In the genomic region with DNA sequence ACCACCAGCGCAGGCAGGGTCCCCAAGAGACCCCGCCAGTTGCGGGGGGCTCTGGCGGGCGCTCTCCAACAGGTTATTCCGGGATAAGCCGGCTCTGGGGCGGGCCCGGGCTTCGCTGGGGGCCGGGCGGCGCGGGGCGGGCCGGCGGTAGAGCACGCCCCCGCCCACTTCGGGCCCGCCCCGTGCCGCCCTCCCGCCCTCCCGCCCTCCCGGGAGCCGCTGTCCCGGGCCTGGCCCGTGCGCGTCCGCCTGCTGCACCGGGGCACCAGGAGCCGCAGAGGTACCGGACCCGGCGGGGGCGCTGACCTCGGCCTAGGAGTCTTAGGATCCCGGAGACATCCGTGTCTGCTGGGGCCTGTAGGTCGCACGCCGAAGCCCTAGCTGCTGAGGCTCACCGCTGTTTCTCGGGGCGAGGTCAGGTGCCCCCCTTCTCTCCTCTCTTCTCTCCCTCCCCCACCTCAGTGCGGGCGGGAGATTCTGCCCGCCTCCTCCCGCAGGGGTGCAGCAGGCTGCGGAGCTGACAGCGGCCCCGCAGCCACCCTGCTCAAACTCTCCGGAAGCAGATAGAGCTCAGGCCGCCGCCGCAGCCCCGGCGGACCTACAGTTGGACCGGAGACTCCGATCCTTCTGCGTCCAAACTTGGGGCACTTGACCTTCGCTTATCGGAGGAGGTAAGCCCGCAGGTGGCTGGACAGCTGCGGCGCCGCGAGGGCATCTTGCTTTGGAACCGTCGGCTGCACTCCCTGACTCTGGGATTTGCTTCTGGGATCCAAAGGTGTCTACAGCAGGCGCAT, we compare ENCODE assay signal across 8 mouse cellular contexts. TPM values are rescaled to one million over a fixed set of nuclear protein-coding genes. Genes with fewer than 3 reads are reported as not detected.
A peak's percentile ranks its signal among the peaks of the same experiment; 100 is the strongest.
DNase-seq lines count a peak whose midpoint lies in the region; ATAC-seq and TF ChIP-seq lines count a peak whose summit lies in the region.

A gene (plus strand): TSS at position 206 of the 794 bp plus-strand sequence.

- H3K27me3 ChIP-seq in intestine, embryonic 14.5 days (replicated peaks; ENCODE audit: control insufficient read depth, insufficient read depth, low read length) = no peaks in the 10 kb centered on the region
- no peaks in the 10 kb centered on the region for H3K27me3 ChIP-seq in liver, embryonic 11.5 days (replicated peaks; ENCODE audit: control insufficient read depth, insufficient read depth, low read length)
- no peaks in the 10 kb centered on the region for H3K27me3 ChIP-seq in stomach, embryonic 15.5 days (replicated peaks)

- H3K9ac ChIP-seq in intestine, embryonic 14.5 days (ENCODE audit: low read length) = peak within 1 kb of the TSS; percentile 60
- peak within 1 kb of the TSS; percentile 86 for H3K9ac ChIP-seq in liver, embryonic 11.5 days (ENCODE audit: low read depth, low read length)
- H3K9ac ChIP-seq in stomach, embryonic 15.5 days = peak within 1 kb of the TSS; percentile 76

- peaks cover 10% of the 10 kb centered on the region for H3K4me1 ChIP-seq in lung, adult 2 months (ENCODE audit: control insufficient read depth, insufficient read depth, low read length)
- no peaks in the 10 kb centered on the region; the same call in 1 of the 2 replicates for H3K4me1 ChIP-seq in intestine, embryonic 14.5 days (replicated peaks; ENCODE audit: control insufficient read depth, insufficient read depth, low read length)
- H3K4me1 ChIP-seq in liver, embryonic 11.5 days (replicated peaks; ENCODE audit: control insufficient read depth, insufficient read depth, low read length) = peaks cover 36% of the 10 kb centered on the region
- 0 out of 2 replicates have a peak, but pooled peaks cover 4% of the 10 kb centered on the region for H3K4me1 ChIP-seq in stomach, embryonic 15.5 days

- peak; percentile 96 for ATAC-seq in intestine, embryonic 14.5 days (replicated peaks; ENCODE audit: low FRiP score, low TSS enrichment, low read depth)
- peak; percentile 90 for ATAC-seq in liver, embryonic 11.5 days (replicated peaks; ENCODE audit: low FRiP score)
- ATAC-seq in stomach, embryonic 15.5 days (ENCODE audit: insufficient read depth, low FRiP score, low read depth) = peak; percentile 93

- no peak for TF ChIP-seq CTCF in lung, adult 2 months (IDR thresholded peaks at IDR 0.05; ENCODE audit: insufficient read depth, low read length)

- H3K9me3 ChIP-seq in intestine, embryonic 14.5 days (ENCODE audit: control insufficient read depth, low read length) = no peaks in the 10 kb centered on the region
- H3K9me3 ChIP-seq in liver, embryonic 11.5 days (ENCODE audit: control insufficient read depth, low read length) = no peaks in the 10 kb centered on the region
- no peaks in the 10 kb centered on the region for H3K9me3 ChIP-seq in stomach, embryonic 15.5 days

- DNase-seq in lung, adult 2 months = peak; percentile 73
- no peak for DNase-seq in lung, postnatal 25 days (ENCODE audit: low spot score)
- peak; percentile 32 for DNase-seq in embryo, embryonic 11.5 days (ENCODE audit: low read depth, low spot score)
- peak; percentile 64 to 67 for DNase-seq in gastrocnemius, postnatal 36 days
- DNase-seq in intestine, embryonic 14.5 days (ENCODE audit: low spot score) = peak; percentile 83
- peak; percentile 85 for DNase-seq in liver, embryonic 11.5 days (ENCODE audit: low spot score)
- DNase-seq in neural tube, embryonic 10.5 days (ENCODE audit: extremely low spot score, low spot score) = peak; percentile 68

- WGBS in lung, adult 2 months = under 1% methylated on average over 69 of the region's 73 CpGs
- under 1% methylated on average over 59 of the region's 73 CpGs for WGBS in intestine, embryonic 14.5 days
- under 1% methylated on average over 66 of the region's 73 CpGs for WGBS in liver, embryonic 11.5 days
- under 1% methylated on average over 55 of the region's 73 CpGs for WGBS in stomach, embryonic 15.5 days

- peak within 1 kb of the TSS; percentile 84 for H3K4me2 ChIP-seq in intestine, embryonic 14.5 days (ENCODE audit: low read length)
- peak within 1 kb of the TSS; percentile 96 for H3K4me2 ChIP-seq in liver, embryonic 11.5 days
- H3K4me2 ChIP-seq in stomach, embryonic 15.5 days = peak within 1 kb of the TSS; percentile 91

- H3K36me3 ChIP-seq in intestine, embryonic 14.5 days (ENCODE audit: control insufficient read depth, insufficient read depth, low read length) = no peaks in the 10 kb centered on the region
- no peaks in the 10 kb centered on the region for H3K36me3 ChIP-seq in liver, embryonic 11.5 days (ENCODE audit: control insufficient read depth, insufficient read depth, low read length)
- H3K36me3 ChIP-seq in stomach, embryonic 15.5 days = no peaks in the 10 kb centered on the region

- peak; percentile 27; the same call in 1 of the 2 replicates for TF ChIP-seq POLR2A in lung, adult 2 months (IDR thresholded peaks at IDR 0.05; ENCODE audit: borderline replicate concordance, extremely low read depth, low read depth, low read length)

- H3K4me3 ChIP-seq in lung, adult 2 months (replicated peaks; ENCODE audit: extremely low read depth, low read depth, low read length) = peak within 1 kb of the TSS; percentile 96
- peak within 1 kb of the TSS; percentile 72 for H3K4me3 ChIP-seq in intestine, embryonic 14.5 days (ENCODE audit: low read depth, low read length)
- peak within 1 kb of the TSS; percentile 81 for H3K4me3 ChIP-seq in liver, embryonic 11.5 days (ENCODE audit: low read depth, low read length)
- peak within 1 kb of the TSS; percentile 88 for H3K4me3 ChIP-seq in stomach, embryonic 15.5 days (replicated peaks)

- intact Hi-C loops in gastrocnemius, postnatal 36 days (cut with DNase I) = loop anchor here (1.0 kb wide), 1 partner anchor 150 kb away; no protein-coding TSS in a partner anchor

- no peak within 1 kb of the TSS for H3K27ac ChIP-seq in intestine, embryonic 14.5 days (ENCODE audit: low read depth)
- peak within 1 kb of the TSS; percentile 68 for H3K27ac ChIP-seq in liver, embryonic 11.5 days (ENCODE audit: low read depth, low read length)
- H3K27ac ChIP-seq in stomach, embryonic 15.5 days = peak within 1 kb of the TSS; percentile 65

RNA-seq across cellular contexts. Expression of the gene that starts here (rescaled TPM):
- polyA plus RNA-seq in lung, adult 2 months (2012; rRNA removed) = 74.0 and 78.7 TPM in 2 replicates
- total RNA-seq in gastrocnemius, postnatal 36 days (2021) = 100 to 1,000 TPM; 155 to 167 TPM
- 22.4 and 23.6 TPM in 2 replicates for polyA plus RNA-seq in intestine, embryonic 14.5 days (2014; fragmentation: Nextera tagmentation; extraction: Ambion mirVana)
- polyA plus RNA-seq in liver, embryonic 11.5 days (2014; fragmentation: Nextera tagmentation; extraction: Ambion mirVana) = 22.0 and 23.3 TPM in 2 replicates
- 26.5 TPM in 2 replicates for polyA plus RNA-seq in stomach, embryonic 15.5 days (2015; fragmentation: Nextera tagmentation; extraction: Ambion mirVana)
